Mouse (Mus musculus) heart, postnatal 0 days (tissue): ENCODE data around the gene Vmn1r72.
"Not testable (repeated sequence)": the region's sequence is repeated elsewhere in the genome, so short reads cannot be mapped to it uniquely, and the experiment has no call there.

Experiments
- CTCF ChIP-seq: IDR thresholded peaks from 2 replicates; pipeline ENCODE4 v1.5.1; 2016; ENCODE audit warnings: antibody characterized with exemption, control low read depth, low read depth
- EP300 ChIP-seq: IDR thresholded peaks from 2 replicates; pipeline ENCODE4 v1.6.1; 2016; ENCODE audit warnings: antibody characterized with exemption, low read depth

DNA sequence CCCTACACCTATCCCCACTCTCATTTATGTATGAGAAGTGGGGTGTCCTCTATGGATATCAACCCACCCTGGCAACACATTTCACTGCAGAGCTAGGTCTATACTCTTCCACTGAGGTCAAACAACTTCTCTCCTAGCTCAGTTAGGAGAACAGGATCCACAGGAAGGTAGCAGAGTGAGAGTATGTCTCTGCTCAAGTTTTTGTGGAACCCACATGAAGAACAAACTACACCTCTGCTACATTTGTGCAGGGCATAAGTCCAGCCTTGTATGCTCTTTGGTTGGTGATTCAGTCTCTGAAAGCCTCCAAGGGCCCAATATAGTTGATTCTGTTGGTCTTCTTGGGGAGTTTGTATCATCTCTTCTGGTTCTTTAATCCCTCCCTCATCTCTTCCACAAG is at the start of gene Vmn1r72:
- not testable (repeated sequence) for TF ChIP-seq CTCF, EP300
